Mouse (Mus musculus) small intestine, adult 10 weeks (tissue): ENCODE results near the gene Mark3. TPM values are rescaled to one million over a fixed set of nuclear protein-coding genes. Genes with fewer than 3 reads are reported as not detected.

Source experiments
- polyA plus RNA-seq: library from polyadenylated mRNA; stranded (reverse); fragments of 350-450 nt; fragmentation: Illumina TruSeq; extraction: RNeasy Lipid Tissue Mini Kit (QIAGEN cat#74804); gene quantifications from one replicate; pipeline ENCODE4 v1.2.3, GENCODE M21; 2014; ENCODE audit warnings: low replicate concordance

The Mark3 gene
- 200 TPM for polyA plus RNA-seq

GRCm38 (mm10) chr12:111574074-111574886 lies at the start of gene Mark3:
TSS of gene Mark3 (plus strand) at chr12:111574523.

GRCm38 (mm10) chr12:111537796-111538291 lies 36.5 kb upstream of the Mark3 start, which contains the start of gene Eif5:
TSS of gene Eif5 (plus strand) at chr12:111538016.

GRCm38 (mm10) chr12:111672176-111672575 lies 97.9 kb downstream of the Mark3 start, which contains the start of gene Ckb:
TSS of gene Ckb (minus strand) at chr12:111672338.

DNA sequence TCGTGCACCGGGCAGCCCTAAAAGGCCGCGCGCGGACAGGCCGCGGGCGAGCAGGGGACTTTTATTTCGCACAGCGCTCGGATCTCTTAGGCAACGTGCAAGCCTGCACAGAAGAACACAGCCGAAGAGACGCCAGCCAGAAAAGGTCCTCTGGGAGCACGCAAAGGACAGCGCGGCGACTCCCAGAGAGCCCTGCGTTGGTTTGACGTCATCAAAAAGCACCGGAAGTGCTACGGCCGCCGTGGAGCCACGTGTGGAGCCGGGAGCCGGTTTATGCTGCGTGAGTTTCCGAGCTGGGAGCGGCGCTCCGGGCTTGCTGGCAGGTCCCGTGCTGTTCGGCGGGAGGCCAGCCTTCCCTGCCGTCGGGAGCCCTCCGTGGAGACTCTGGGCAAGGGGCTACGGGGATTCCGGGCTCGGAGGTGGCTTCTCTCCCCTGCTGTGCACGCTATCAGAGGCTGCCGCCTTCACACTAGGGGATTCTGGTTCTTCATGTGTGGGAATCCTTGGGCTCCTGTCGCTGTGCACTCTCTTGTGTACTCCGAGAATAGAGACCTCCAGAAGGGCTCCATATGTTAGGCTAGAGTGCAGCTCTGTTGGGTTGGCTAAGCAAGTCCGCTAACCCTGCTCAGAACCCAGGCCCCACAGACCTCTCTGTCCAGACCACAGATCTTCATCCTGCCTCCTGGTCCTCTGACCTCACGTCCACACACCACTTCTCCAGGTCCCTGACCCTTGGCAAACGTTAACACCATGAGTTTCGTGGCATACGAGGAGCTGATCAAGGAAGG lies 103.8 kb downstream of the Mark3 start, which contains the start of gene Trmt61a:
TSS of gene Trmt61a (plus strand) at position 224 of the 788 bp plus-strand sequence.

Other genes starting within 250 kb of the Mark3 start
- gene Cdc42bpb, start 196.8 kb upstream of the Mark3 start, polyA plus RNA-seq: 5.4 TPM
- not detected for gene Lbhd2, start 167.7 kb upstream of the Mark3 start, polyA plus RNA-seq
- gene Exoc3l4, start 157.5 kb upstream of the Mark3 start, polyA plus RNA-seq: 6.8 TPM
- 1.4 TPM for gene Tnfaip2, start 132.1 kb upstream of the Mark3 start, polyA plus RNA-seq
- gene Gm266, start 88.7 kb upstream of the Mark3 start, polyA plus RNA-seq: 0.37 TPM
- 591 TPM for gene Eif5, start 36.5 kb upstream of the Mark3 start, polyA plus RNA-seq
- gene Ckb, start 97.8 kb downstream of the Mark3 start, polyA plus RNA-seq: 2.8 TPM
- gene Trmt61a, start 103.6 kb downstream of the Mark3 start, polyA plus RNA-seq: not detected
- gene Bag5, start 138.7 kb downstream of the Mark3 start, polyA plus RNA-seq: 14.0 TPM
- gene Apopt1, start 138.7 kb downstream of the Mark3 start, polyA plus RNA-seq: 8.9 TPM
- 2.2 TPM for gene Klc1, start 184.3 kb downstream of the Mark3 start, polyA plus RNA-seq
- not detected for gene Xrcc3, start 239.3 kb downstream of the Mark3 start, polyA plus RNA-seq
- 15.7 TPM for gene Zfyve21, start 239.6 kb downstream of the Mark3 start, polyA plus RNA-seq